Mouse (Mus musculus) induced T-regulatory cell, adult 2 months (primary cell): Measurements from ENCODE around the gene Kctd21.

Source experiments
- DNase-seq: peaks from one replicate; pipeline ENCODE4 v3.0.0-alpha.2; 2012; ENCODE audit warnings: low read depth

Kctd21 gene

DNA sequence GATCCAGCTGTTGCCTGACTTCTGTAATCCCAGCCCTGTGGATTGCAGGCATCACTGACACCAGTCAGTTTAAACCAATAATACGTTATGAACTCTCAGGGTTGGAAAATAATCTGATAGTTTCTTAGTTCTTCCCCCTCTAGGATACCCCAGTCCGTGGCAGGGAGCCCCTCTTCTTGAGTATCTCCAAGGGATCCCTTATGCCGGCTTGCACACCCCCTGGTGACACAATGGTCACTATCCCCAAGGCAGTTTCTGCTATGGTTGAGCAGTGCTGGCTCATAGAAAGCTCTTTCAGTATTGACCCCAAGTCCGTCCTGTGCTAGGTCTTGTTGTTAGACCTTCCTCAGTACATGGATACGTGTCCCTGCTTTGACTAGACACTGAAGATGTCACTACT is 16.7 kb downstream of the Kctd21 start:
- no peak for DNase-seq

- no peak for DNase-seq
Observed at GRCm38 (mm10) chr7:97349438-97349837, 17.3 kb downstream of the Kctd21 start.

DNA sequence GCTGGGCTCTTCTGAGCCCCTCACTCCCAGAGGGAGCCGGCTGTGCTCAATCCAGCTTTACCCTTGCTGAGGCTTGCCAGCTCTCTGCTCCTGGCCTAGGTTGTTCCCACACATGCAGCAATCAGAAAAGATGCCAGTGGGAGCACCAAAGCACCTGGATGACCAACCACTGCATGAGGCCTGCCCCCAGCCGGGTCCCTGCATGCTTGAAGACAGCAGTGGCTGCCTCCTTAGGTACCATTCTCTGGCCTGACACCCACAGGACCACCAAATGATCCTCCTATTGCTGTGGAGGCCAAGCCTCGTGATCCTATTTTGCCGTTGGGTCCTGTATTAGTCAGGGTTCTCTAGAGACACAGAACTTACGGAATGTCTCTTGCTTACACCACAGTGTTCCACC is 18.8 kb downstream of the Kctd21 start:
- no peak for DNase-seq

DNA sequence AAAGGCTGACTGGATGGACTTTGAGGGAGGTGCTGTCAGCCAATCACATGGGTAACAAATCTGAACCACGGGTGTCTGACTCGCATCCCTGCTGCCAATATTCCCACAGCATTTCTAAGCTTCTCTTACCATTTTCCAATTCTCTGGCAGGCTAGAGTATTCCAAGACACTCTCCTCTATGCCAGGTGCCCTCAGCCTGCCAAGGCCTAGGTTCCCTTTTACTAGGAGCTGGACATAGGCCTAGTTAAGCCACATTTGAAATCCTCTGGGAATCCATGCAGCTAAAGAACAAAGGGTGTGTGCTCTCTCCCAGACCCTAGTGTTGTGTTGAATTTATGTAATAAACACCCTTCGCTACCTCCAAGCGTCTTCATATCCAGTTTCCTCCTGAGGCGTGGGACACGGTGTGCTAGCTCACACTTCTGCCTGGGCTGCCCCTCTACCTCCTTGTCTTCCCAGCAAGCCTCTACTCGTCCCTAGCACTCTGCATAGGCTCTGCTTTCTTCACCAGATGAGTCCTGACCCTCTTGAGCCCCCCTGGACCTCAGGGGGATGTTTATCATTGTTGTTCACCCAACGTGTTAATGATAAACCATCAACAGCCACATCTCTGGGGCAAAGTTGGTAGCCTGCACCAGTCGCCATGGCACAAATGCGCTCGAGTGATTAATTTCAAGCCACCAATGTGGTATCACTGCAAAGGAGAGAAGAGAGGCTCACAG is 19.8 kb downstream of the Kctd21 start:
- DNase-seq: no peak

DNA sequence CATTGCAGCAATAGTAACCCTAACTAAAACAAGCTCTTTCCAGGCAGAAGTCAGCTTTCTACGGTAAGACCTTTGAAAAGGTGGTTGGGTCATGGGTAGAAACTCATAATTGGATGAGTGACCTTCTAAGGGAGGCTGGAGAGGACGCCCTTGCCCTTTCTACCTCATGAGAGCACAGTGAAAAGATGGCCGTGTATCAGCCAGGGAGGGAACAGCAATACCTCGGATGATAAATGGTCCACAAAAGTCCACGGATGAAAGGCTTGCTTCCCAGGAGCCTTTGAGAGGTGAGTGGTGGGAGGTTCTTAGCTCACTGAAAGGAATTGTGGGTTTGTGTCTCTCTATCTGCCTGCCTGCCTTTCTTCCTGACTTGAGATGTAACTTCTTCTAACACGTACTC is 21.2 kb downstream of the Kctd21 start:
- no peak for DNase-seq

DNA sequence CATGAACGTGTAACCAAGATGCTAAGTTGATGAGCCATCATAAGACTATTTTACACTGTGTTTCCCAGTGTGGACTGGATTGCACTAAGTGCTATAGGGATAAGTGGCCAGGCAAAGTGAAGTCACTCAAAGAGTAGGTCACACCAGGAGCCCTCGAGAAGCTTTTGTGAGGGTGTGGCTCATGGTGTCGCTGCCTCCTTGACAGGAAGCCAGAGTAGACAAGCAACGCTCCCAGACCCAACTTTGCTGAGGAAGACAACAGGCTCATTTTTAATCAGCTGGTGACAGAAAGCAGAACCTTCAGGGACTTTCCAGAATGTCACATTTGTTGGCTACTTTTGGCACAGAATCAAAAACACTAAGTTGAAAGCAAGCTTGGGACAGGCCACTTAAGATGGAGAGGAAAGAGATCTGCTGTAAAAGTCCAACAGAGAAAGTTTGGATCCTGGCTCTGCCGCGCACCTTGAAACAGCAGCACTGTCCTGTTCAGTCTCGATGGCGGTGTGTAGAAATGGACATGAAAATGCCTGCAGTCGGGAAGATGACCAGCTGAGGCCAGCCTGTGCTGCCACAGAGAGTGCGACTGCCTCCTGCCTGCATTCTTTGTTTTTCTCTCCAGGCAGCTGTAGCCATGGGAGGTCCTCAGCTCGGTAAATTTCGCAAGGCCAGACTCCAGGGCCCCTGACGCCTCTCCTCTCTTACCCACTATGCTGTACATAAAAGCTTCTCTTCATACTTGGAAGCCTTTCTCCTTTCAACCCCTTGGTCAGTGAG is 23.1 kb downstream of the Kctd21 start:
- DNase-seq: peak; percentile 71

GRCm38 (mm10) chr7:97356253-97356652 is 24.1 kb downstream of the Kctd21 start:
- no peak for DNase-seq

DNA sequence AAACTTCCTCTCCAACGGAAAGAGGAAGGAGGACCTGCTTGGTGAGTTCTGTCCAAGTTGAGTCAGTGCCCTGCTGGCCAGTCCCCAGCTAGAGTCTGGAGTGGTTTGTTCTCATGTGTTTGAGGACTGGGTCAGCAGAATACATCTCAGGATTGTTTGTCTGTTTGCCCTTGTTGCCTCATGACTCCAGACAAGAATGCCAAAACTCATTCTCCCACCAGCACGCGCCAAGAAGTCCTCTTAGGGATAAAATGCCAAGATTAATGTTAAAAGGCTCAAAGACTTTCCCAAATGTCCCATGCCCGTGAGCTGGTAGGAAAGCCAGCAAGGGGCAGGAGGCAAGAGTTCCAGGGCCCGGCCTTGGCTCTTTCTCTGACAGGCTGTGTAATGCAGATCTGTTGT is 24.7 kb downstream of the Kctd21 start:
- DNase-seq: no peak

DNA sequence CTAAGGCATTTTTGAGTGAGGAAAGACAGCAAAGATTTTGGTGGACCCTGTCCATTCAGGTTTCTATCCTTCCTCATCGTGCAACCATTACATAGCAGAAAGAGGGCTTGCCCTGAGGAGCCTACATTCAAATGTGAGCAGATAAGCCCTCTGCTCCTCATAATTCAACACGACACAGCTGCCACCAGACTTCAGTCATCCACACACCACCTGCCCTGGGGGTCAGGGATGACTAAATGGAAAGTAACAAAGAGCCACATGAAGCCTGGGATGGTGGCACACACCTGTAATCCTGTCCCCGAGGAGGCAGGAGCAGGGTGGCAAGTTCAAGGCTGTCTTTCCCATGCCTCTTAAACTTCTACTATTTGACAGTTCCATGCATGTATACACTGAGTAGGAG is 25.7 kb downstream of the Kctd21 start:
- no peak for DNase-seq

- DNase-seq: no peak
Observed at GRCm38 (mm10) chr7:97358347-97358746, 26.2 kb downstream of the Kctd21 start.

GRCm38 (mm10) chr7:97360166-97360565 is 28.0 kb downstream of the Kctd21 start:
- no peak for DNase-seq

GRCm38 (mm10) chr7:97360955-97361354 is 28.8 kb downstream of the Kctd21 start:
- DNase-seq: no peak

- peak; percentile 86 for DNase-seq
Observed at GRCm38 (mm10) chr7:97361467-97361866, 29.3 kb downstream of the Kctd21 start.

GRCm38 (mm10) chr7:97365887-97366286 is 33.8 kb downstream of the Kctd21 start:
- no peak for DNase-seq

DNA sequence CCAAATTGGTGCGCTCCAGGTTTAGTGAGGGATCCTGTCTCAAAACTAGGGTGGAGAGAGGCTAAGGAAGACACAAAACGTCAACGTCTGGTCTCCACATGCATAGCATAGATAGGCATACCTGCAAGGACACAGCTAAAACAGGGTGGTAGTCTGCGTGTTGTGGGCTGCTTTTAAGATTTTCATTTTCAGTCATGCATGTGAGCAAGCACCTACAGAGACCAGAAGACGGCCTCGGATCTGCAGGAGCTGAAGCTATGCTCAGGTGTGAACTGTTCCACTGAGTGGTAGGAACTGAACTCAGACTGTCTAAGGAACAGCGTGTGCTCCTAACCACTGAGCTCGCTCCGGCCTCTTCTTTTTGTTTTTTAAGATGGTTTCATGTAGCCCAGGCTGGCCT is 43.0 kb downstream of the Kctd21 start:
- DNase-seq: no peak

DNA sequence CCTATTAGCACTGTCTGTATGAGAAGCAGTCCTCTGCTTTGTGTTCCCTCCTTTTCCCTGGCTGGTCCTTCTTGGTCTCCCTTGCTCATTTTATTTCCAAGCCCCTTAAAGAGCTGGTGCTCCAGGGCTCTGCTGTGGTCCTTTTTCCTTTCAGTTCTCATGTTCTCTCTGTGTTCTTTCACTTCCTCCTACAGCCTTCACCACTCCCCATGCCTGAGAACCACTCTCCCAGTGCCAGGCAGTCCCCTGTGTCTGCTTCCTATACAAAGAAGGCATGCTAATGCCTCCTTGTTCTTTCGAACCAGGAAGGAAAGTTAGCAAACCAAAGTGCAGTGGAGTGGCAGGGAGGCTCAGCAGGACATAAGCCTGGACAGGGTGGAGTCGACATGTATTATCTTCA is 43.8 kb downstream of the Kctd21 start:
- no peak for DNase-seq

GRCm38 (mm10) chr7:97379304-97379703 is 47.2 kb downstream of the Kctd21 start:
- no peak for DNase-seq

DNA sequence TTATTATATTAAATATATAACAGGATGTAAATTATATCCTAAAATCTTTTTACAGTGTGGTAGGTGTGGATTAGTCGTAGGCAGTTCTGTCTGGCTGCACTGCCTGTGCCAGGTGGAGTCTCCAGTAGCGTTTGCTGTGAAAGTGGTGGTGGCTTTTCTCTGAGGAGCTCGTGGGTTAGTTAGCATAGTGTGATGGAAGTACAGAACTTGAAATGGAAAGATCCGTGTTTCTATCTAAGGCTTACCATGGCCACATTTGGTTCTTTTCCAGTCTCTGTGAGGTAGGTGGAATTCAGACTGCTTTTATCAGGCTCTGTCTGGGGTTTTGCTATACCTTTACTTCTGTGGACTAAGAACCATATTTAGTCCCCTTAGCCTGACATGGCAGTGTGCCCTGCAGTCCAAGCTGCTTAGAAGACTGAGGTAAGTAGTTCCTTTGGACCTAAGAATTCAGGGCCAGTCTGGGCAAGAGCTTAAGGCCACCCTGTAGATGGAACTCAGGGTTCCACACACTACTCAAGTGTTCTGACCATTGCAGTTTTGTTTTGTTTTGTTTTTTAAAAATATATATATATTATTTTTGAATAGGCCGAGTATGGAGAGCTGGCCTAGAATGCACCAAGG is 48.5 kb downstream of the Kctd21 start:
- no peak for DNase-seq

- DNase-seq: no peak
Observed at GRCm38 (mm10) chr7:97382661-97383060, 50.5 kb downstream of the Kctd21 start.

- no peak for DNase-seq
Observed at GRCm38 (mm10) chr7:97383496-97384132, 51.5 kb downstream of the Kctd21 start.

DNA sequence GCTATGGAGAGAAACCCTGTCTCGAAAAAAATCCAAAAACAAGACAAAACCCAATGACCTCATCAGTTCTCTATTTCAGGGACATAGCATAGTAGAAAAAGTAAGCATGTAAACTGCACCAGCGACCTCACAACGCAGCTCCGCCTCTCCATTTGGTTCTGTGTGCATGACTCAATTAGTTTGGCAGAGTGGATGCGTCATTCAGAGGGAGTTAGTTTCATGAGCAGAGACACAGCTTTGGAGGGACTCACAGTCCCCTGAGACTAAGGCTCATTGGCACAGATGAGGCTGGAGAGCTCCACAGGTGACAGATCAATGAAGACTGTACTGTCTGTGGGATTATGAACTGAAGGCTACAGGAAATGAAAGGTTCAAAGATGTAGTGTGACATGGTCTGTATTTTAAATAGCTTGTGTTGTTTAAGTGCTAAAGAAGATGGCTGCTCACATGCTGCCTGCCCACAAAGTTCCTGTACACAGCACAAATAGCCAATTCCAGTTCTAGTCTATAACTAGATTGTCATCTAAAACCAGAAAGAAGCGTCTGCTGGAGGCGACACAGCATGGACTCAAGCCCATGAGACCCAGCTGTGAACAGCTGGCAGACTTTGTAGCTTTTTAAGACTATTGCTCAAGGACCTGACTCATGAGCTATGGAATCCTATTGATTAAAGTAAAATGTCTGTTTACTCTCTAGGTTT is 54.1 kb downstream of the Kctd21 start:
- DNase-seq: no peak

DNA sequence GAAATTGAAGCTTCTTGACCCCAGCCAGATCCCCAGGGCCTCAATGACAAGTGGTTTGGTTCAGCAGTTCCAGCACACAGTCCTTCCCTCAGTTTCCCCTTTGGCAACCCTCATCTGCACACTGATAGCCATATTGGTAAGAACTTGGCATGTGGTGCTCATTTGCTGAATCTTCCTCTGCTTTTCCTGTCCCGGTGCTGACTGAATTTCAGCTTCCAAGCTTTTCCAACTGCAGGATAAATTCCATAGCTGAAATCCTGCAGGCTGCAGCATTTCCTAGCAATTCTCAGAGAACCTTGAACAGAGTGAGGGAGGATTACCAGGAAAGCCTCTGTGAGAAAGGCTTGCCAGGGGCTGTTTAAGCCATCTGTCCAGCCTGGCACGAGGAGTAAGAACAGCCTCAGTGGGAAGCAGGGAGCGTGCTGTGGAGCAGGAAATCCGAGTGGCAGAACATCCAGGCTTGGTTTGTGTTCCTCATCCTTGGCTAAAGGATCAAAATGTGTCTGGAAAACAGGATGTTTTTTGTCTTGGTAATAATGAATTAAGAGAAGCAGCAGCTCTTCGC is 54.8 kb downstream of the Kctd21 start:
- no peak for DNase-seq
